ENCODE assay signal across 8 mouse cellular contexts in genomic region chr13:48513003-48513929, GRCm38 (mm10). TPM values are rescaled to one million over a fixed set of nuclear protein-coding genes. Genes with fewer than 3 reads are reported as not detected.
DNase-seq lines count a peak whose midpoint lies in the region; ATAC-seq and TF ChIP-seq lines count a peak whose summit lies in the region.

Gene Zfp169 (minus strand): TSS chr13:48513451.
Gene A830005F24Rik (plus strand): TSS chr13:48513570.

- H3K4me2 ChIP-seq in forebrain, embryonic 14.5 days (ENCODE audit: low read length) = peak within 1 kb of the TSS; percentile 74

- H3K4me3 ChIP-seq in forebrain, embryonic 14.5 days (ENCODE audit: low read depth, low read length) = peak within 1 kb of the TSS; percentile 68
- peak within 1 kb of the TSS; percentile 81 for H3K4me3 ChIP-seq in lung, adult 2 months (replicated peaks; ENCODE audit: extremely low read depth, low read depth, low read length)

- no peaks in the 10 kb centered on the region for H3K36me3 ChIP-seq in forebrain, embryonic 14.5 days (ENCODE audit: control insufficient read depth, insufficient read depth, low read length)

- peak; percentile 80; the same call in 1 of the 2 replicates for TF ChIP-seq POLR2A in lung, adult 2 months (IDR thresholded peaks at IDR 0.05; ENCODE audit: borderline replicate concordance, extremely low read depth, low read depth, low read length)

- intact Hi-C loops in heart, postnatal 25 days (cut with DNase I) = no loop called here

- no peaks in the 10 kb centered on the region for H3K27me3 ChIP-seq in forebrain, embryonic 14.5 days (replicated peaks; ENCODE audit: control insufficient read depth, insufficient read depth, low read length)

- no peaks in the 10 kb centered on the region for H3K9me3 ChIP-seq in forebrain, embryonic 14.5 days (replicated peaks; ENCODE audit: control insufficient read depth, low read length)

- no peak within 1 kb of the TSS for H3K27ac ChIP-seq in forebrain, embryonic 14.5 days (ENCODE audit: low read depth, low read length)

- peak within 1 kb of the TSS; percentile 88 for H3K9ac ChIP-seq in forebrain, embryonic 14.5 days (ENCODE audit: low read length)

- TF ChIP-seq CTCF in lung, adult 2 months (IDR thresholded peaks at IDR 0.05; ENCODE audit: insufficient read depth, low read length) = no peak

- WGBS in forebrain, embryonic 14.5 days = 2% methylated on average over 34 of the region's 34 CpGs
- WGBS in lung, adult 2 months = 1% methylated on average over 34 of the region's 34 CpGs

- DNase-seq in ES-CJ7 (ENCODE audit: low read depth, low spot score) = peak; percentile 93
- DNase-seq in forebrain, embryonic 14.5 days (ENCODE audit: low spot score) = peak; percentile 95
- DNase-seq in heart, postnatal 25 days (ENCODE audit: low spot score) = peak; percentile 76
- DNase-seq in layer of hippocampus, adult 18-20 months (ENCODE audit: low spot score in 2 of 2) = peak; percentile 88 to 94
- DNase-seq in lung, adult 2 months = peak; percentile 78
- DNase-seq in thymus, adult 18-20 months = peak; percentile 87 to 88

- ATAC-seq in cerebellum, adult (ENCODE audit: insufficient number of reproducible peaks, low FRiP score, low TSS enrichment) = peak; percentile 99
- peak; percentile 99 for ATAC-seq in forebrain, embryonic 14.5 days
- ATAC-seq in neutrophil, adult 5-6 weeks (ENCODE audit: extremely low read depth, insufficient number of reproducible peaks, low FRiP score, poor library complexity, severe bottlenecking) = peak; percentile 100

- H3K4me1 ChIP-seq in forebrain, embryonic 14.5 days (ENCODE audit: control insufficient read depth, insufficient read depth, low read length) = no peaks in the 10 kb centered on the region; the same call in 1 of the 2 replicates
- H3K4me1 ChIP-seq in lung, adult 2 months (ENCODE audit: control insufficient read depth, insufficient read depth, low read length) = peaks cover 4% of the 10 kb centered on the region

RNA-seq across cellular contexts. Expression of gene Zfp169, which starts in this region (rescaled TPM):
- 6.0 and 7.8 TPM in 2 replicates for polyA plus RNA-seq in forebrain, embryonic 14.5 days (2014; fragmentation: Nextera tagmentation; extraction: Ambion mirVana)
- total RNA-seq in heart, postnatal 25 days (2021) = 1 to 10 TPM; 4.6 to 5.0 TPM
- total RNA-seq in layer of hippocampus, adult 18-20 months (2021) = 10 to 100 TPM; 19.4 to 24.9 TPM
- polyA plus RNA-seq in lung, adult 2 months (2012; rRNA removed) = 7.7 and 8.9 TPM in 2 replicates
- total RNA-seq in neutrophil, adult 5-6 weeks (2017) = 26.3 and 27.5 TPM in 2 replicates

RNA-seq across cellular contexts. Expression of gene A830005F24Rik, which starts in this region (rescaled TPM):
- 2.8 and 3.4 TPM in 2 replicates for polyA plus RNA-seq in forebrain, embryonic 14.5 days (2014; fragmentation: Nextera tagmentation; extraction: Ambion mirVana)
- not detected for total RNA-seq in heart, postnatal 25 days (2021)
- 1 to 10 TPM; 1.5 to 3.5 TPM for total RNA-seq in layer of hippocampus, adult 18-20 months (2021)
- not detected in 2 replicates for polyA plus RNA-seq in lung, adult 2 months (2012; rRNA removed)
- total RNA-seq in neutrophil, adult 5-6 weeks (2017) = 0.93 TPM in 1 of 2 replicates, not detected in the other
